Mouse (Mus musculus) heart, postnatal 10 days (tissue): ENCODE data around the gene Olfr891. TPM values are rescaled to one million over a fixed set of nuclear protein-coding genes. Genes with fewer than 3 reads are reported as not detected.
"Not testable (repeated sequence)": the region's sequence is repeated elsewhere in the genome, so short reads cannot be mapped to it uniquely, and the experiment has no call there.

ENCODE experiments used
- DNase-seq, 2 experiments: peaks; one replicate each; pipeline ENCODE4 v3.0.0; 2021
- intact Hi-C: fragments of 180-260 bp; cut with DNase I; formaldehyde crosslinking; loops from one replicate; pipeline ENCODE4 v1.15.1; 2025
- total RNA-seq, 2 experiments: library from RNA; stranded (reverse); gene quantifications; 2 replicates each; pipeline ENCODE4 v1.2.3; 2021

The Olfr891 gene
- not detected for total RNA-seq

GRCm38 (mm10) chr9:38180721-38181120 lies at the start of gene Olfr891:
Olfr891 (minus strand) TSS chr9:38180821.
- no peak for DNase-seq
- intact Hi-C loops: no loop called here

- no peak for DNase-seq
- intact Hi-C loops: no loop called here
Measured at GRCm38 (mm10) chr9:38217755-38218154, 37.1 kb upstream of the Olfr891 start, which contains the start of gene Olfr894. Olfr894 (plus strand) TSS chr9:38218055.

- intact Hi-C loops: no loop called here
Measured at GRCm38 (mm10) chr9:38208065-38208464, 27.4 kb upstream of the Olfr891 start, which contains the start of gene Olfr893. Olfr893 (plus strand) TSS chr9:38208365.

GRCm38 (mm10) chr9:38168341-38168740 lies 12.3 kb downstream of the Olfr891 start:
- DNase-seq: not testable (repeated sequence)
- intact Hi-C loops: loop anchor here (5.0 kb wide), 1 partner anchor 114 kb away; no protein-coding TSS in a partner anchor

More at GRCm38 (mm10) chr9:38208065-38208464, 27.4 kb upstream of the Olfr891 start, which contains the start of gene Olfr893:
- no peak for DNase-seq

GRCm38 (mm10) chr9:38142217-38142616 lies 38.4 kb downstream of the Olfr891 start, which contains the start of gene Olfr890:
Olfr890 (plus strand) TSS chr9:38142517.
- intact Hi-C loops: no loop called here
- no peak for DNase-seq

Other genes with a start within 250 kb of the Olfr891 start
- not detected for gene Olfr881, start 189.0 kb downstream of the Olfr891 start, total RNA-seq
- gene Olfr883, start 155.0 kb downstream of the Olfr891 start, total RNA-seq: not detected
- gene Olfr884, start 134.3 kb downstream of the Olfr891 start, total RNA-seq: not detected
- gene Olfr885, start 119.5 kb downstream of the Olfr891 start, total RNA-seq: not detected
- gene Olfr887, start 96.7 kb downstream of the Olfr891 start, total RNA-seq: not detected
- gene Olfr888, start 72.7 kb downstream of the Olfr891 start, total RNA-seq: not detected
- not detected for gene Olfr889, start 65.6 kb downstream of the Olfr891 start, total RNA-seq
- gene Olfr890, start 38.3 kb downstream of the Olfr891 start, total RNA-seq: not detected
- gene Olfr893, start 27.5 kb upstream of the Olfr891 start, total RNA-seq: not detected
- not detected for gene Olfr894, start 37.2 kb upstream of the Olfr891 start, total RNA-seq
- not detected for gene Olfr143, start 72.0 kb upstream of the Olfr891 start, total RNA-seq
- not detected for gene Olfr895, start 87.0 kb upstream of the Olfr891 start, total RNA-seq
- not detected for gene Olfr896-ps1, start 110.3 kb upstream of the Olfr891 start, total RNA-seq
- not detected for gene Olfr25, start 148.2 kb upstream of the Olfr891 start, total RNA-seq
- gene Olfr898, start 167.6 kb upstream of the Olfr891 start, total RNA-seq: not detected
- gene Olfr250, start 186.1 kb upstream of the Olfr891 start, total RNA-seq: not detected
- gene Olfr251, start 196.3 kb upstream of the Olfr891 start, total RNA-seq: not detected
- not detected for gene Olfr147, start 220.9 kb upstream of the Olfr891 start, total RNA-seq
- gene Olfr901, start 248.6 kb upstream of the Olfr891 start, total RNA-seq: not detected